Mouse (Mus musculus) left cerebral cortex, adult 8-10 months (tissue): ENCODE data around the gene Pros1. TPM values are rescaled to one million over a fixed set of nuclear protein-coding genes. Genes with fewer than 3 reads are reported as not detected.

Experiments used
- DNase-seq, 2 experiments: peaks; one replicate each; pipeline ENCODE4 v3.0.0; 2022; ENCODE audit warnings: low spot score in 2 of 2
- total RNA-seq, 4 experiments: library from RNA; stranded (reverse); gene quantifications; 2 replicates each; pipeline ENCODE4 v1.2.4; 2022

The Pros1 gene
- total RNA-seq = 10 to 100 TPM; 10.3 to 17.0 (median 13.4) TPM

DNA sequence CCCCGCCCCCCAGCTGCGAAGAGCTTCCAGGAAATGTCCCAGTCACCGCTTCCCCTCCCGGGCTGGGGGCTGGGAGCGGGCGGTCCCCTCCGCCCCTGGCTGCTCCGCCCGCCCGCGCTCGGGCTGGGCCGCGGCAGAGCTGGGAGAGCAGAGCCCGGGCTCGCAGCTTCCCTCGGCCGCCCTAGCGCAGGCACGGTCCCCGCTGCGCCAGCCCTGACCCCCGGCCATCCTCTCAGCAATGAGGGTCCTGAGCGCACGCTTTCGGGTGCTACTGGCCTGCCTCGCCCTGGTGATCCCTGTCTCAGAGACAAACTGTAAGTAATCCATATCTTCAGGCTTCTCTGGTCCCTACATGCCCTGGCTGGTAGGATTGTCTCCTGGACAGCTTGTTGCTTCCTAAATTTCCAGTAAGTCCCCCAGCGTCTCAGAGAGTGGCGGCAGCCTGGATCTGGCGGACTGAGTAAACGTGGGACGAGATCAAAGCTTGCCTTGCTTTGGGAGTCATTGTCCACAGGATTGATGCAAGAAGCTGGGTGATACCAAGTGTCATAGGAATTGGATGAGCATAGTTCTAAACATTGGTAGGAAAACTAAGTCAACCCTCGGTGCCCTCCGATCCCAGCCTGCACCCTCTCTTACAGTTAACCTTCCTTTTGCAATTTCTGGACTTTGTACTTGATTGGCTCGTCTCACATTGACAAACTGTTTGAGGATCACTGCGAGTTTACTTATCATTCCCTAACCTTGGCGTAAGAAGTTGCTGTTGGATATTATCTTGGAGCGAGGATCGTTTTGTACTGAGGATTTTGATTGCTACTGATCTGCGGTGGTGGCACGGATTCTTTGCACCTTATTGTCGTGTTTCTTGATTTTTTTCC, at the start of gene Pros1:
Pros1 (plus strand) TSS at position 117 of the 878 bp plus-strand sequence.
- peak in 1 of 2 experiments; percentile 9 for DNase-seq

DNA sequence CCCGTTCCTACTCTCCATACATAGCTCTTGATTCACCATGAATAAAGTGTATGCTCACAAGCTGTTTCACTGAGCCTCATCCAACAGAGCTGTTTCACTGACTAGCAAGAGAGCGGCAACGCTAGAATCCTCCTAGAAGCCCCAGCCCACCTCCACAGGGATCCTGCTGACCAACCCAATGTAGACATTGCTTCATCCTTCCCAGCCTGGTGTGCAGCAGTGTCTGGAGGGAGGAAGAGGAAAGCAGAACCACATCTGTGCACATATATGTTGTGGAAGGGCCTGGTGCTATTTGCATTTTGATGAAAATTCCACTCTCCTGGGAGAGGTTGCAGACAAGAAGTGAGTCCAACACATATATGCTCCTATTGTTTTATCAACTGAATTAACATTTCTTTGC, 49.5 kb upstream of the Pros1 start:
- no peak for DNase-seq

DNA sequence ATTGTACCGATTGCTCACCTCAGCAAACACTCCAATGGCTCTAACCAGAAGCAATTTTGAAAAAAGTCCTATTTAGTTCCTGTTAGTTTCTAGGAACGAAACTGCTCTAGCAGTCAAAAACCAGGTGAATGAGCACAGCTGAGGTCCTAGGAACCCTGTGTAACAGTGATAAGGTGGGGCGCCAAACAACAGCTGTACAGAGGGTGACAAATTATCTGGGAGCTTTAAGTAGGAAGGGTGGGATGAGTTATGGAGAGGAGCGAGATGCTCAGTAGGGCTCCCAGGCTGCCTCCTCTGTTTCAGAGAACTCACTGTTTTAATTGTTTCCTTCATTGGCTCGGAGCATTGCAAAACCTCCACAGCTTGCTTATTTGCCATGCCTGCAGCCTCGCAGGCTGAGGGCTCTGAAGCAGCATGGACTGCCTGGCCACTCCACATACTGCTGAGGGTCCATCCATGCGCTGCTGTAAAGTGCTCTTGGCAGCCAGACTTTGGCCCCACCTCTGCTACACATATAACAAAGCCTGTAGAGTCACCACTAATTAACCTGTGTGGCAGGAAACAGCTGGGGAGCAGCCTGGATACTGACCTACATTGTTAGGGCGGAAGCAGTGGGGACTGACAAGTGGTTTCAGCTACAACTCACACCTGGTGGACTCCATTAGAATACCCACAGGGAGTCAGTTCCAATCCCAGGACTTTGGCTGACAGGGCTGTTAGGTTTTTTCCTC, 46.7 kb upstream of the Pros1 start:
- no peak for DNase-seq

DNA sequence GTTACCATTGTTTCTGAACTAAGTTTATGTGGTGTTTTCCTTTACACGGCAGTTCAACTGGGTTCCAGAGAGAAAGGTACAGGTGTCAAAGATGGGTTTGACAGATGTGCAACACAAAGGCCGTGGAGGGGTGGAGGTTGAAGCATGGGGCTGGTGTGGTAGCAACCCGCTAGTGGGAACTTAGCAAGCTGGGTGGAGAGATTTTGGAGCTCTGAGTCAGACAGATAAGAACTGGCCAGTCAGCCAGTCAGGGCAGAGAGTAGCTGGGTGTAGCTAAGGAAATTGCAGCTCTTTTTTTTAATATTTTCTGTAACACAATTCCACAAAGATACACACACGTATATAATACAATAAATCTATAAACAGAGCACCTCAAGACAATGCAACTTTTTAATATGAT, 43.3 kb upstream of the Pros1 start:
- DNase-seq = no peak

DNA sequence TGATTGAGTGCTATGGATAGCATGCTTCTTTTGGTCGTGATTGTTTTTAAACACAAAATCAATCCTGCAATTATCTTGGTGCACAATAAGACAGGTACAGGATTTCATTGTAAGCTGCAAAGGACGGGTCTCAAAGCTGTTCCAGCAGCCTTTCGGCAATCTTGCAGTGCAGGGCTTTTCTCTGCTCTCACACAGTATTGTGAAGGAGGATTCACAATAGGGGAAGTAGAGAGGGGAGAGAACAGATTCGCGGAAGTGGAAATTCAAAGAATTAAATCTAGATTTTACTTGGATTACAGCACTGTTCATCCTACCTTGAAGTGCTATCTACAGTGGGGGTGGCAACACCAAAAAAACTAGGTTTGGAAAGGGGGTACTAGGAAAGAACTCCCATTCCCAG, 40.3 kb upstream of the Pros1 start:
- DNase-seq = no peak

DNA sequence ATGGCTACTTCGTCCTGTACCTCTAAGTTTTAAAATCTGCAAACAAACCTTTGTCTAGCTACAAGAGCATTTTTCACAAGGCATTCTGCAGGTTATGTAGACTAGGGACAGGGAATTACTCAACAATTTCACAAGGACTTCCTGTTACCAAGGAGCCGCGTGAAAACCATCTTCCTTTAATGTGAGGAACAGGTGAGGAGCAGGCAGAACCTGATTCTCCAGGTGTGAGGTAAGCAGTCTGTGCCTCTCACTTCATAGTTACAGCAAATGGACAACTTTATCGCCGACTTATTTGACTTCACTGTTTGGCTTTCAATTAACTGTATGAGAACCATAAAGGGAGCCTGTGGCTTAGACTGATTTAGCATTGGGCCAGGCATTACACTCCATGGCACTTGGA, 39.6 kb upstream of the Pros1 start, which contains the start of gene Stx19:
Stx19 (plus strand) TSS at position 186 of the 400 bp plus-strand sequence.
- DNase-seq = no peak

DNA sequence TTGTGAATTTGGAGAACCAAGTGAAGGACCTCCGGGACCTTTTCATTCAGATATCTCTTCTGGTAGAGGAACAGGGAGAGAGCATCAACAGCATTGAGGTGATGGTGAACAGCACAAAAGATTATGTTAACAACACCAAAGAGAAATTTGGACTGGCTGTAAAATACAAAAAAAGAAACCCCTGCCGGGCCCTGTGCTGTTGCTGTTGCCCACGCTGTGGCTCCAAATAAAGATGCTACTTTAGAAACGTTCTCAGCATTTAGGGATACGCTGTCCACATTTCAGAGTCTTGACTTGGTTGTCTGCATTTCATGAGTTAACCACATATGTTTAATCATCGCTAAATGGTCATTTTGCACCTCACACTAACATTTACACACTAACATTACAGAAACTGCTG, 31.6 kb upstream of the Pros1 start:
- DNase-seq = no peak

DNA sequence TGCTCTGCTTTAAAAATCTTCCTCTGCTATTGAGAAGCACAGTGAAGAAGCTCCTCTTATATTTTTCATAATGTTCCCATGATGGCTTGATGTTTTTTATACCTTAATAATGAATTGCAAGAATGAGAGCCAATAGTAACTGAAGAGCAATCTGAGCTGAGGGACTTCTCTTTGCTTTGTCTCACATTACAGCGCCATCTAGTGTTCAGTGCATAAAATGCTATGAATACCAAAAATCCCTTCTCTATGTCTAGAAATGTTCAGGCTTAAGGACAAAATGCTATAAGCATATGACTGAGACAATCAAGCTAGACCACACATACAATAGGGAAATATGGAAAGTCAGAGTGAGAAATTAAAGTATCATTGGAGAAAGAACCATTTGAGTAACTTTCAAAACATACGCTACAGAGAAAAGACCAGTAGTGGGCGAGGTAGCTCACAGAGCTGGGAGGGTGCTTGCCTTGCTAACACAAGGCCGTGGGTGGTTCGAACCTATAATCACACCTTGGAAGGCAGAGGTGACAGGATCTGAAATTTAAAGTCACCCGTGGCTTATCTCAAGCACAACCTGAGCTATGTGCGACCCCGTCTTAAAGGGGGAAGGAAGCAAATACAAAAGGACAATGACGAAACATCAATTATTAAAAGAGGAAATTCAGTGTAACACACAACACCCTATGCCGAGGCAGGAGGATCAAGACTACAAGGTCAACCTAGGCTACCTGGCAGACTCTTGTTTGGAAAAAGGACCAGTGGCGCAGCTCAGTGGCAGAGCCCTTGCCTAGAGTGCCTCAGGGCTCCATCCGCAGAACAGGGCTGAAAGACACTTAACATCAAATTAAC, 27.7 kb upstream of the Pros1 start:
- no peak for DNase-seq

DNA sequence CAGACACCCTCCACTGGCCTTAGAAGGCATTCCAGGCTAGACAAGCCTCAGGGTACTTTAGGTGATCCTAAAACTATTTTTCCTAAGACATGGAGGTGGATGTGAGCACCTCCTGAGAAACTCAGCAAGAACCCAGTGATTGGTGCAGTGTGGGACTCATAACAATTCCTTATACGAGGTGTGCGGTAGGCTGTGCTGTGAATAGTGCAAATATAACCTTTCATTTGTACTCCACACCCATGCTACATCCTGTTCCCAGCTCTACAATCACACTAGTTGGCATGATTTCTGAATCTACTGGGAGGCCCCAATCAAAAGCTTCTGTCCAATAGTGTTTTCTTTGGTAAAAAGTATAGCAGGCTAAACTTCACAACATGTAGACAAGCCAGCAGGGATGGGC, 22.1 kb upstream of the Pros1 start:
- no peak for DNase-seq

DNA sequence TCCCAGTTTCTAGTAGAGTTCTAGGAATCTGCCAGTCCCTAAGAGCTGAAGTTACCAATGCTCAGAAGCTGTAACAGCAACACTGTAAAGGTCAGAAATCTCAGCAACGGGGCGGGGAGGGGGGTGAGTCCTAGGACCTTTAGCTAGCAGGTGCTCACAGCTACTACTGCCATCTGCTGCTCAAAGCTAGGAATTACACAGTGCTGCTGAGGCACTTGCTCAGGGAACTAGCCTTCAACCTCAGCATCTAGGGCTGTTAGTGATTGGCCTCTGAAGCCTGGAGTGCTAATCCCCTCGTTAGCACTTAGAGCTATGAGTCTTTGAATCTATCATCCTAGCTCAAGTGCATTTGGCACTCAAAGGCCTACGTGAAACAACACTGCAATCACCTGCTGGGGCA, 21.6 kb upstream of the Pros1 start:
- no peak for DNase-seq

DNA sequence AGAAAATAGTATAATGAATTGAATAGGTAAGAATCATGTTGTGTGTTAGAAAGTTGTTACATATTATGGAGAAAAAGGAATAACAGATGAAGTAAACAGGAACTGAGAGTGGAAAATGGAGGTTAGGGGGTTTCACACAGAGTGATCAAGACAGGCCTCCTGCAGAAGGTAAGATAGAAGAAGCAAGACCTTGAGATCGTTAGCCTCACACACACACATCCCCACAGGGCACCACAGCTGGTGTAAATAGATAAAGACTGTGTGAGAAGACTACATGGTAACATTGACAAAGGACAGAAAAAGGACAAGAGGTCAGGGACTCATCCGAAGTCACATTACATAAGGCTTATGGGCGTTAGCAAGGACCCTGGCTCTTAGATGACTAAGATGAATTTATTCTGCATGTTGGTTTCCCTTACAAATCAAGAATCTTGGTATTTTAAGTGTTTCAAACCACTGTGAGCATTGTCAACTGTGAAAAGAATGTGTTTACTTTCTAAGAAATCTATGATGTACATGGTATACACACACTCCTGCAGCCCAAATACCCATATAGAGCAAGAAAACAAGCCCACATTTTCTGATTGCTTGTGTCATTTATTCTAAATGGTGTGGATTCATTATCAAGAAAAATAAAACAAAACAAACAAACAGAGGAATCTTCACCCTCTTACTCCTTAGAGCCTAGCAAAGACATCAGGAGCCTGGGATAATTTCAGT, 19.9 kb upstream of the Pros1 start:
- no peak for DNase-seq

DNA sequence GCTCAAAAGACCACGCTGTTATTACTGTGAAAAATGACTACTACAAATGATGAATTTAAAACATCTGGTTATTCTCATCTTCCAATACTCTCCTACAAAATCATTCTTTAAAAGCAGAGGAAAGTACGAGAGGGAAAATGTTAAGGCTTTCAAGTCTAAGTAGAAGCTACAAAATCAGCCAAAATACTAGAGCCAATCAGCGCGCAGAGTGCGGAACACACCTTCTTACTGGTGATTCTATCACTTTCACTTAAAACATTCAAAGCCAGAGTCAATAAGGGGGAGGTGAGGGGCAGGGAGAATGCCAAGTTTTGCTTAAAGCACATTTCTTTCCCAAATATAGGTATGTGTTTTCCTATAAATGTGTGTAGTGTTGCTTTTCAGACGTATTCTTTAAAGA, 8.8 kb upstream of the Pros1 start:
- no peak for DNase-seq

DNA sequence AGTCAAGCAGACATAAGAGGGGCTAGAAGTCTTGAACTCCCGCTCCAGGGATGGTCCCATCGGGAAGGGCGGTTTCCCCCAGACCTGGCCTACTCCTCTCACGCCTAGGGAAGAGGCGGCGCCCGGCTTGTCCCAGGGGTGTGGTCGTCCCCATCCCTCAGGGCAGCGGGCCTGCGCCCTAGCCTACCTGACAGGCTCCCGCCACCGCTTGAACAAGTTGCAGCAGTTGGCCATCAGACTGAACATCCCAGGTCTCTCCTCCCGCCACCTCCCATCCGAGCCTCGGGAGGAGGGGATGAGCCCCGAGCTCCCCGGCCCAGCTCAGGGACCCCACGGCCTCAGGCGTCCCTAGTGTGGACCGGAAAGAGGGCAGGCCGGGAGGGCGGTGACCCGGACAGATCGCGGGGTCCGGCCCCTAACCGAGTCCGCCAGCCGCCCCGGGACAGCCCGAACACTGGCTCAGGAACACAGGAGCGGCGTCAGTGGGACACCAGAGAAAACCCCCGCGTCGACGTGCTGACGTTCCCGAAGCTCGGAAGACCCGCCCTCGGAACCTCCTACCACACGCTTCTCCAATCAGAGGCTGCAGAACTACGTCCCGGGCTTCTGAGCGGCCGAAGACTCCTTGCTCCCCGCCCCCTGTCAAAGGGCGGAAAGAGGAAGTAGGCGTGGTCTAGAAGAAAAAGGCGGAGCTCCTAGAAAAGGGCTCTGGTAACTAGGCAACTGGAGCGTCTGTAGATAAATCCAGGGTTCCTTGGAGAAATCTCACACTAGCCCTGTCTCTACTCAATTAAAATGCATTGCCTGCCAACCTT, 7.4 kb upstream of the Pros1 start, which contains the start of gene Arl13b:
Arl13b (minus strand) TSS at position 543 of the 815 bp plus-strand sequence.
- peak; percentile 68 to 97 for DNase-seq

DNA sequence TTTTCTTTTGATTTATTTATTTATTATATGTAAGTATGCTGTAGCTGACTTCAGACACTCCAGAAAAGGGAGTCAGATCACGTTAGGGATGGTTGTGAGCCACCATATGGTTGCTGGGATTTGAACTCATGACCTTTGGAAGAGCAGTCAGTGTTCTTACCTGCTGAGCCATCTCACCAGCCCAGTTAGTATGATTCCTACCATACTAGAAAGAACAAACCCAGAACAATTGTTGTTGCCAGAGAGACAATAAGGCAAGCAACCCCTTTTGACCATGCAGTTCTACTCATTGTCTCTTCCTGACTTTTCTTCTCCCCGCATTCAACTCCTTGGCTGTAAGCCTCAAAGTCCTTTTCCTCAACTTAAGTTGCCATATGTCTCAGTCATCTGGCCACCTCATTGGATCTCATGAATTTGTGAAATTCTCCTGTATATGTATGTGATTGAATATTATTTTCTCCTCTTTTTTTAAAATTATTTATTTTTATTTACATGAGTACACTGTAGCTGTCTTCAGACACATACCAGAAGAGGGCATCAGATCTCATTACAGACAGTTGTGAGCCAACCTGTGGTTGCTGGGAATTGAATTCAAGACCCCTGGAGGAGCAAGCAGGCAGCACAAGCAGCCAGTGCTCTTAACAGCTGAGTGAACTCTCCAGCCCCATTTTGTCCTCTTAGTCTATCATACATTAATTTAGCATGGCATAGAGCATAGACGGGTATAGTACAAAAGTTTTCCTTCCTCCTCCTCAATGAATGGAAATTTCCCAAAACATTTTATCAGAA, 1.4 kb upstream of the Pros1 start:
- DNase-seq = no peak

DNA sequence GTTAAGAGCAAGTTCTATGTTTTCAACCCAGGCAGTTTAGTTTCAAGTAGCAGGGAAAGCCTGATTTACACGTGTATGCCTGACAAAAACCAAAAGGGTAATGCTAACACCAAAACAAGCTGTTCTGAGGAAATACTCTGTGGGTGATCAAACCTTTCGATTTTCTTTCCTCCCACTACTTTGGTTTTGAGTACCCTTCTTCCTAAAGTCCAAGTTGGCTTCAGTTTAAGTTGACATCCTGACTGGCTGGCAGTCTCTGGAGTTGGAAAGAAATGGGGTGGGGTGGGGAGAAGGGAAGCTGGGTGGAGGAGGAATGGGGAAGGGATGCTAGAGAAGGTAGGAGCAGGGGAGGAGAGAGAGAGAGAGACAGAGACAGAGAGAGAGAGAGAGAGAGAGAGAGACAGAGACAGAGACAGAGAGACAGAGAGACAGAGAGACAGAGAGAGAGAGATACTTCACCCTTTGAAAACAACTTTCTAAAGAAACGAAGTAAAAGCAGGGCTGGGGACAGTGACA, 438 bp upstream of the Pros1 start:
- DNase-seq = no peak

DNA sequence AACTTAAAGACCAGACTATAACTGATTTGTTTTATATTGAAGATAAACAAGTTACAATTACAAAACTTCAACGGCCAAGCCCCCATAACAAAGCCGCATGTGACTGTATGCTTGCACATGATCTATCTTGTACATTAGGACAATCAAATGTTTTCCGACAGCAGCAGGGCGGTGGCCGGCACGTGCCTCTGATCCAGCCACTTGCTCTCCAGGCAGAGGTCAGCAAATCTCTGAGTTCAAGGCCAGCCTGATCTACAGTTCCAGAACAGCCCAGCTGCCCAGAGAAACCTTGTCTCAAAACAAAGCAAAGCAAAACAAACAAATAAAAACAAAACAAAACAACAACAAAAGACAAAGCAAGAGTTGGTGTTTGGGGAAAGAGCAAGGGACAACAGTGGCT, 1.3 kb downstream of the Pros1 start:
- no peak for DNase-seq

DNA sequence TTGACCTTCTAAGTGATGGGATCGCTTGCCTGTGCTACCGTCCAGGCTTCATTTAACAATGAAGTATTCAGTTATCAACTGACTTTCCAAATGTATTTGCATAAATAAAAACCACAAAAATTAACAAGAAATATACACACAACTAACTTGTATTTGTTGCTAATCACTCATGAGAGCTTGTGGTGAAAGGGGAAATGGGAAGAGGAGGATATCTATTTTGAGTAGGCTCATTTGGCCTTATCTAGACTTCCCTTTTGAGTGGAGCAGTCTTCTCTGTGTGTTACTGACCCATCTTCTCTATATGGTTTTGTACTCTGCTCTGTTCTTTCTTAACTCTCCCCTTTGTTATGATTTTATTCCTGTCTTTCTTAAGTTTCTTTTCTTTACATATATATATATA, 2.2 kb downstream of the Pros1 start:
- no peak for DNase-seq

DNA sequence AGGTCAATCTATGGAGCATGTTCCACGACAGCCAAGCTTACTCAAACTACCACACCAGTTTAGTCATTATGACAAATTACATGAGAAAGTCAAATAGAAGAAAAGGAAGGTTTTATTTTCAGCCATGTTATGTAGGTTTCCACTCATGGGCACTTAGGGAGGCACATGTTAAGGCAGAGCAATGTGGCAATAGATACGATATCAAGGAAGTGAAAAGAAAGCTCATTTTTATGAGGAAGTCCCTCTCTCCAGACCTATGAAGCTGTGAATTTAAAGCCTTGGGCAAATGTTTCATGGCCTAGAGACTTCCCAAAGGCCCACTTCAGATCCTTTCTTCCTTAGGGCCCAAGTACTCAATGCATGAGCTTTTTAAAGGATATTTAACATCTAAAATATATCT, 3.4 kb downstream of the Pros1 start:
- no peak for DNase-seq

DNA sequence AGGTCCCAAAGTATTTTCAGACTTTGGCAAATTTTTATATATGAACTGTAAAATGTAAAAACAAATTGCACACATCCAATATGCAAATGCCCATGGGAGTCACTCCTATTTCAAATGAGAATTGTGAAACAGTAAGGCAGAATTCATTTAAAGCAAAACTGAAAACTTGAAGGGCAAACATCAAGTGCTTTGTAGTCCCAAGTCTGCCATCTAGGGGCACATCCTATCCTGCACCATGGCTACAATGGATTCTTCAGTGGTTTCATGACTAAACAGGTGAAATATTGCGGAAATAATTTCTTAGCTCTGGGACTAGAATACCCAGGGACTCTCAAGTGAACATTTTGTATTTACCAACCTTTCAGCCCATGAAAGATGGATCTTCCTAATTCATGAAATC, 3.9 kb downstream of the Pros1 start:
- no peak for DNase-seq
